9 mouse cellular contexts compared by ENCODE assay signal in genomic region chr11:117596201-117596600, GRCm38 (mm10). TPM values are rescaled to one million over a fixed set of nuclear protein-coding genes. Genes with fewer than 3 reads are reported as not detected.
DNase-seq lines count a peak whose midpoint lies in the region; ATAC-seq and TF ChIP-seq lines count a peak whose summit lies in the region.
"Had no signal": no experiment of that assay in that cellular context is flagged by ENCODE, and none has a peak within 500 bp of the region (broad histone marks: within the 10 kb centered on the region; RNA-seq: fewer than 3 reads in every experiment).

No protein-coding gene starts in this region.

- H3K27me3 ChIP-seq in heart, embryonic 10.5 days (ENCODE audit: insufficient read depth, poor library complexity, severe bottlenecking), result peaks cover 77% of the 10 kb centered on the region
- no peaks in the 10 kb centered on the region for H3K27me3 ChIP-seq in thymus, adult 2 months (ENCODE audit: control insufficient read depth, insufficient read depth, low read length)
- H3K27me3 ChIP-seq in stomach, postnatal 0 days (ENCODE audit: control insufficient read depth, insufficient read depth, low read length), result no peaks in the 10 kb centered on the region

- no peak overlapping the region for H3K27ac ChIP-seq in heart, embryonic 10.5 days
- no peak overlapping the region for H3K27ac ChIP-seq in thymus, adult 2 months (ENCODE audit: control insufficient read depth, insufficient read depth, low read length)
- no peak overlapping the region for H3K27ac ChIP-seq in stomach, postnatal 0 days (replicated peaks)

- peaks cover 32% of the 10 kb centered on the region for H3K4me1 ChIP-seq in heart, embryonic 10.5 days
- peaks cover 12% of the 10 kb centered on the region for H3K4me1 ChIP-seq in thymus, adult 2 months (replicated peaks; ENCODE audit: control insufficient read depth, insufficient read depth, low read length)
- peaks cover 3% of the 10 kb centered on the region; the same call in 1 of the 2 replicates for H3K4me1 ChIP-seq in stomach, postnatal 0 days (replicated peaks; ENCODE audit: control insufficient read depth, insufficient read depth)

- ATAC-seq in stomach, postnatal 0 days (ENCODE audit: low FRiP score, low TSS enrichment), result no peak
- no peak for ATAC-seq in erythroid progenitor cell, adult 5-6 weeks (replicated peaks; ENCODE audit: low FRiP score, poor library complexity, severe bottlenecking)
- ATAC-seq: forebrain, embryonic 14.5 days had no signal

- TF ChIP-seq EP300 in stomach, postnatal 0 days (optimal IDR thresholded peaks at IDR 0.05), result no peak

- H3K4me2 ChIP-seq in stomach, postnatal 0 days (replicated peaks; ENCODE audit: low read depth), result no peak overlapping the region

- no peak overlapping the region for H3K9ac ChIP-seq in stomach, postnatal 0 days (ENCODE audit: low read length)

- H3K4me3 ChIP-seq in heart, embryonic 10.5 days, result no peak overlapping the region
- H3K4me3 ChIP-seq in thymus, adult 2 months (ENCODE audit: control insufficient read depth, insufficient read depth, low read length), result no peak overlapping the region
- H3K4me3 ChIP-seq in stomach, postnatal 0 days (ENCODE audit: low read depth, low read length), result no peak overlapping the region

- intact Hi-C loops in left cerebral cortex, postnatal 25 days (cut with DNase I), result no loop called here

- no peaks in the 10 kb centered on the region for H3K9me3 ChIP-seq in heart, embryonic 10.5 days
- no peaks in the 10 kb centered on the region for H3K9me3 ChIP-seq in stomach, postnatal 0 days (ENCODE audit: control insufficient read depth, low read length)

- no peaks in the 10 kb centered on the region for H3K36me3 ChIP-seq in heart, embryonic 10.5 days
- no peaks in the 10 kb centered on the region for H3K36me3 ChIP-seq in thymus, adult 2 months (ENCODE audit: control insufficient read depth, insufficient read depth, low read length)
- no peaks in the 10 kb centered on the region for H3K36me3 ChIP-seq in stomach, postnatal 0 days (ENCODE audit: control insufficient read depth, insufficient read depth, low read length)

- 67% methylated on average over 6 of the region's 6 CpGs for WGBS in heart, embryonic 10.5 days
- WGBS in thymus, adult 2 months, result 59% methylated on average over 6 of the region's 6 CpGs
- WGBS in stomach, postnatal 0 days, result 62% methylated on average over 6 of the region's 6 CpGs

- peak; percentile 79 to 90 for DNase-seq in heart, adult 18-20 months
- no peak for DNase-seq in heart, embryonic 10.5 days (ENCODE audit: low spot score)
- peak; percentile 41 for DNase-seq in thymus, postnatal 4 days
- DNase-seq in thymus, adult 2 months, result no peak
- peak; percentile 57 for DNase-seq in gastrocnemius, postnatal 10 days
- no peak for DNase-seq in stomach, postnatal 0 days (ENCODE audit: low spot score)
- DNase-seq in left cerebral cortex, postnatal 25 days (ENCODE audit: low spot score in 2 of 2), result no peak

- no peak for TF ChIP-seq CTCF in thymus, adult 2 months (IDR thresholded peaks at IDR 0.05; ENCODE audit: borderline replicate concordance, control insufficient read depth, extremely low read depth, insufficient read depth, low read length, poor library complexity)
- peak; percentile 30; the same call in 1 of the 2 replicates for TF ChIP-seq CTCF in stomach, postnatal 0 days (IDR thresholded peaks at IDR 0.05; ENCODE audit: low read depth)

- no peak for TF ChIP-seq POLR2A in thymus, adult 2 months (IDR thresholded peaks at IDR 0.05; ENCODE audit: control insufficient read depth, extremely low read depth, insufficient read depth, low read length, poor library complexity)

RNA-seq across cellular contexts. Expression of gene Tnrc6c, which starts 57.9 kb away (rescaled TPM):
- 10 to 100 TPM; 28.1 to 32.0 TPM for total RNA-seq in heart, adult 18-20 months (2021)
- polyA plus RNA-seq in heart, embryonic 10.5 days (2016; fragmentation: Nextera tagmentation; extraction: Ambion mirVana), result 6.1 and 7.4 TPM in 2 replicates
- 75.0 and 89.7 TPM in 2 replicates for polyA plus RNA-seq in thymus, adult 2 months (2012; rRNA removed)
- 10 to 100 TPM; 20.5 to 25.8 TPM for total RNA-seq in gastrocnemius, postnatal 10 days (2021)
- 6.0 and 6.1 TPM in 2 replicates for polyA plus RNA-seq in stomach, postnatal 0 days (2015; fragmentation: Nextera tagmentation; extraction: Ambion mirVana)
- total RNA-seq in left cerebral cortex, postnatal 25 days (2021), result 10 to 100 TPM; 53.4 to 55.2 TPM
- 10.8 and 13.4 TPM in 2 replicates for total RNA-seq in erythroid progenitor cell, adult 5-6 weeks (2015; ENCODE audit: low replicate concordance)
- 11.6 and 13.9 TPM in 2 replicates for total RNA-seq in erythroid progenitor cell, adult 5-6 weeks (2017; ENCODE audit: low replicate concordance)

Comparison
In these comparisons a context has a peak if more than half of its experiments do, and no peak if none do; other contexts are left out.
1. DNase-seq: peak in heart, adult 18-20 months (2 of 2), thymus, postnatal 4 days (single experiment) and gastrocnemius, postnatal 10 days (single experiment); none in heart, embryonic 10.5 days (single experiment), thymus, adult 2 months (single experiment), stomach, postnatal 0 days (single experiment) and left cerebral cortex, postnatal 25 days (0 of 2).